In the genomic region with DNA sequence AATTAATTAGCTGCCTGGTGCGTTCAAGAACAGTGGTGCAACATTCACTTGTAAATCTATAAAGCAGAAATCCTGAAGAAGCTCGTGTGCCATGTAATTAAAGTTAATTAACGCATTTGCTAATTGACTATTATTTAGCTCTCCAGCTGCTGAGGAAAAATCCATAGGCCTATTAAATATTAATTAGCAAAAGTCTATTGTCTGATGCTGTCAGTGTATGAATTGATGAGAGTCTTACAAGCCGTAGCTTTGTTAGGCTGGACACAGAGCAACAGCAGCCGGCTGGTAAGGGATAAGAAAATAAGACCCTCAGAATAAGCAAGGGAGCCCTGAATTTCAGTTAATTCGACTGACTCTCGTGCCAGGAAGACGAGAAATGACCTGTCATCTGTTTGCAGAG, we compare ENCODE assay signal across 35 mouse cellular contexts. TPM values are rescaled to one million over a fixed set of nuclear protein-coding genes. Genes with fewer than 3 reads are reported as not detected.
DNase-seq lines count a peak whose midpoint lies in the region; ATAC-seq lines count a peak whose summit lies in the region.
"Had no signal": no experiment of that assay in that cellular context is flagged by ENCODE, and none has a peak within 500 bp of the region (broad histone marks: within the 10 kb centered on the region; RNA-seq: fewer than 3 reads in every experiment).

No protein-coding gene starts in this region.

- no peak overlapping the region for H3K4me2 ChIP-seq in hindbrain, embryonic 16.5 days (ENCODE audit: low read length)
- H3K4me2 ChIP-seq in forebrain, embryonic 16.5 days (ENCODE audit: low read length): no peak overlapping the region
- no peak overlapping the region for H3K4me2 ChIP-seq in hindbrain, embryonic 14.5 days (replicated peaks)
- H3K4me2 ChIP-seq: kidney, embryonic 15.5 days; neural tube, embryonic 12.5 days; stomach, embryonic 15.5 days had no signal

- no peaks in the 10 kb centered on the region for H3K36me3 ChIP-seq in hindbrain, embryonic 10.5 days
- H3K36me3 ChIP-seq in hindbrain, embryonic 16.5 days (ENCODE audit: control insufficient read depth, insufficient read depth, low read length): no peaks in the 10 kb centered on the region
- H3K36me3 ChIP-seq in forebrain, embryonic 16.5 days (ENCODE audit: control insufficient read depth, insufficient read depth): no peaks in the 10 kb centered on the region
- no peaks in the 10 kb centered on the region for H3K36me3 ChIP-seq in hindbrain, embryonic 14.5 days (replicated peaks; ENCODE audit: control insufficient read depth, insufficient read depth)
- H3K36me3 ChIP-seq: embryonic facial prominence, embryonic 10.5 days; G1E; kidney, embryonic 15.5 days; neural tube, embryonic 12.5 days; stomach, embryonic 15.5 days had no signal

- no peak overlapping the region for H3K4me3 ChIP-seq in hindbrain, embryonic 10.5 days
- H3K4me3 ChIP-seq in hindbrain, embryonic 16.5 days (ENCODE audit: low read length): no peak overlapping the region
- H3K4me3 ChIP-seq in forebrain, embryonic 16.5 days (replicated peaks; ENCODE audit: low read length): no peak overlapping the region
- H3K4me3 ChIP-seq in hindbrain, embryonic 14.5 days (replicated peaks; ENCODE audit: low read length): no peak overlapping the region
- H3K4me3 ChIP-seq: embryonic facial prominence, embryonic 10.5 days; kidney, embryonic 15.5 days; neural tube, embryonic 12.5 days; stomach, embryonic 15.5 days had no signal

- peak overlapping the region; percentile 69; the same call in 1 of the 2 replicates for H3K27ac ChIP-seq in hindbrain, embryonic 10.5 days
- no peak overlapping the region for H3K27ac ChIP-seq in hindbrain, embryonic 16.5 days (ENCODE audit: low read depth, low read length)
- H3K27ac ChIP-seq in forebrain, embryonic 16.5 days (ENCODE audit: low read length): 0 out of 2 replicates have a peak overlapping the region, but pooled peaks have one; percentile 35
- H3K27ac ChIP-seq in hindbrain, embryonic 14.5 days: peak overlapping the region; percentile 62
- H3K27ac ChIP-seq: embryonic facial prominence, embryonic 10.5 days; kidney, embryonic 15.5 days; neural tube, embryonic 12.5 days; stomach, embryonic 15.5 days had no signal

- 68% methylated on average over 8 of the region's 8 CpGs for WGBS in hindbrain, embryonic 10.5 days
- 27% methylated on average over 8 of the region's 8 CpGs for WGBS in hindbrain, embryonic 16.5 days
- 7% methylated on average over 8 of the region's 8 CpGs for WGBS in forebrain, embryonic 16.5 days
- WGBS in hindbrain, embryonic 14.5 days: 26% methylated on average over 8 of the region's 8 CpGs

- H3K9me3 ChIP-seq in hindbrain, embryonic 10.5 days: no peaks in the 10 kb centered on the region
- H3K9me3 ChIP-seq in hindbrain, embryonic 16.5 days (ENCODE audit: control insufficient read depth, low read length): no peaks in the 10 kb centered on the region
- no peaks in the 10 kb centered on the region for H3K9me3 ChIP-seq in forebrain, embryonic 16.5 days (ENCODE audit: control insufficient read depth, low read length)
- no peaks in the 10 kb centered on the region for H3K9me3 ChIP-seq in hindbrain, embryonic 14.5 days (ENCODE audit: control insufficient read depth, low read length)
- H3K9me3 ChIP-seq: embryonic facial prominence, embryonic 10.5 days; kidney, embryonic 15.5 days; neural tube, embryonic 12.5 days; stomach, embryonic 15.5 days had no signal

- no peak for DNase-seq in hindbrain, embryonic 10.5 days (ENCODE audit: low spot score)
- peak; percentile 59 for DNase-seq in hindbrain, embryonic 14.5 days (ENCODE audit: low spot score)
- DNase-seq in retina, embryonic 14.5 days (ENCODE audit: low spot score): peak; percentile 65
- DNase-seq in layer of hippocampus, postnatal 36 days: no peak
- no peak for DNase-seq in lung, postnatal 14 days
- DNase-seq: B cell, adult 2 months; cerebellum, adult 11-12 months; cerebellum, postnatal 10 days; gastrocnemius, postnatal 25 days; kidney, adult 11 months; kidney, postnatal 4 days; layer of hippocampus, adult 9-11 months; left cerebral cortex, postnatal 4 days; liver; right cerebral cortex, adult 18-20 months; thymus, postnatal 25 days had no signal

- ATAC-seq in hindbrain, embryonic 16.5 days: no peak
- ATAC-seq in forebrain, embryonic 16.5 days: peak; percentile 62
- peak; percentile 68; the same call in 1 of the 2 replicates for ATAC-seq in hindbrain, embryonic 14.5 days (ENCODE audit: low FRiP score)
- ATAC-seq: Patski had no signal

- no peaks in the 10 kb centered on the region for H3K27me3 ChIP-seq in hindbrain, embryonic 10.5 days (ENCODE audit: insufficient read depth, poor library complexity, severe bottlenecking)
- no peaks in the 10 kb centered on the region for H3K27me3 ChIP-seq in hindbrain, embryonic 16.5 days (replicated peaks; ENCODE audit: control insufficient read depth, insufficient read depth, low read length)
- H3K27me3 ChIP-seq in forebrain, embryonic 16.5 days (replicated peaks; ENCODE audit: control insufficient read depth, insufficient read depth, low read length): no peaks in the 10 kb centered on the region
- no peaks in the 10 kb centered on the region for H3K27me3 ChIP-seq in hindbrain, embryonic 14.5 days (ENCODE audit: control insufficient read depth, insufficient read depth, low read length)
- H3K27me3 ChIP-seq: CH12.LX; kidney, embryonic 15.5 days; neural tube, embryonic 12.5 days; Patski; stomach, embryonic 15.5 days had no signal

- peaks cover 12% of the 10 kb centered on the region for H3K4me1 ChIP-seq in hindbrain, embryonic 10.5 days (replicated peaks)
- peaks cover 3% of the 10 kb centered on the region for H3K4me1 ChIP-seq in hindbrain, embryonic 16.5 days (ENCODE audit: control insufficient read depth, insufficient read depth, low read depth, low read length)
- peaks cover 9% of the 10 kb centered on the region for H3K4me1 ChIP-seq in forebrain, embryonic 16.5 days (replicated peaks; ENCODE audit: control insufficient read depth, insufficient read depth, low read length)
- H3K4me1 ChIP-seq in hindbrain, embryonic 14.5 days (replicated peaks; ENCODE audit: control insufficient read depth, insufficient read depth, low read length): peaks cover 15% of the 10 kb centered on the region
- H3K4me1 ChIP-seq: kidney, embryonic 15.5 days; neural tube, embryonic 12.5 days; stomach, embryonic 15.5 days had no signal

- H3K9ac ChIP-seq in hindbrain, embryonic 16.5 days (ENCODE audit: low read depth, low read length): no peak overlapping the region
- no peak overlapping the region for H3K9ac ChIP-seq in forebrain, embryonic 16.5 days (replicated peaks; ENCODE audit: low read depth, low read length)
- no peak overlapping the region for H3K9ac ChIP-seq in hindbrain, embryonic 14.5 days
- H3K9ac ChIP-seq: kidney, embryonic 15.5 days; neural tube, embryonic 12.5 days; stomach, embryonic 15.5 days had no signal

RNA-seq across cellular contexts. Expression of a gene that starts 37.0 kb away (rescaled TPM):
- not detected in 2 replicates for polyA plus RNA-seq in hindbrain, embryonic 10.5 days (2016; fragmentation: Nextera tagmentation; extraction: Ambion mirVana)
- polyA plus RNA-seq in hindbrain, embryonic 16.5 days (2015; fragmentation: Nextera tagmentation; extraction: Ambion mirVana): not detected in 2 replicates
- not detected in 2 replicates for polyA plus RNA-seq in forebrain, embryonic 16.5 days (2015; fragmentation: Nextera tagmentation; extraction: Ambion mirVana)
- not detected in 2 replicates for polyA plus RNA-seq in hindbrain, embryonic 14.5 days (2014; fragmentation: Nextera tagmentation; extraction: Ambion mirVana)
- total RNA-seq in layer of hippocampus, postnatal 36 days (2021): not detected
- total RNA-seq: adrenal gland, adult 18-20 months; adrenal gland, postnatal 4 days; CH12.LX; G1E; gastrocnemius, postnatal 25 days; heart, adult 8-10 months; heart, postnatal 25 days; left cerebral cortex, adult 8-10 months; left cerebral cortex, postnatal 4 days; megakaryocyte progenitor cell, adult 5-6 weeks had no signal
- polyA plus RNA-seq: cortical plate, adult 2 months; embryonic facial prominence, embryonic 10.5 days; G1E; heart, embryonic 14.5 days; kidney, embryonic 15.5 days; liver, embryonic 16.5 days; lung, embryonic 16.5 days; neural tube, embryonic 12.5 days; Patski; stomach, embryonic 15.5 days had no signal

Comparison
In these comparisons a context has a peak if more than half of its experiments do, and no peak if none do; other contexts are left out.
1. DNase-seq: peak in hindbrain, embryonic 14.5 days (single experiment) and retina, embryonic 14.5 days (single experiment); none in hindbrain, embryonic 10.5 days (single experiment), layer of hippocampus, postnatal 36 days (0 of 2) and lung, postnatal 14 days (single experiment).